Mouse (Mus musculus) neural tube, embryonic 11.5 days (tissue): ENCODE measurements around the gene Rbfox3. TPM values are rescaled to one million over a fixed set of nuclear protein-coding genes. Genes with fewer than 3 reads are reported as not detected.

ENCODE experiments used
- ATAC-seq: fragments of 200-750 bp; cut with Nextera tagmentation; 2 replicates; pipeline ENCODE4 v1.8.0; 2017; ENCODE audit warnings: moderate number of reproducible peaks, mild to moderate bottlenecking, moderate TSS enrichment, moderate library complexity; ENCODE audit not compliant: insufficient read depth, low FRiP score, low TSS enrichment
- DNase-seq: peaks from one replicate; pipeline ENCODE4 v3.0.0-alpha.2; 2015; ENCODE audit warnings: low spot score
- H3K27ac ChIP-seq: fragments of 300-500 bp; sonication (generic); 2 replicates; pipeline ENCODE4 v1.5.1; 2014; ENCODE audit warnings: low read depth, mild to moderate bottlenecking, low read length
- H3K27me3 ChIP-seq: fragments of 300-500 bp; sonication (generic); 2 replicates; pipeline ENCODE4 v1.6.1; 2014; ENCODE audit warnings: mild to moderate bottlenecking, low read length, mixed read lengths; ENCODE audit not compliant: control insufficient read depth, insufficient read depth
- H3K36me3 ChIP-seq: fragments of 300-500 bp; sonication (generic); 2 replicates; pipeline ENCODE4 v1.6.1; 2014; ENCODE audit warnings: mild to moderate bottlenecking, low read length, moderate library complexity, mixed read lengths; ENCODE audit not compliant: control insufficient read depth, insufficient read depth
- H3K4me1 ChIP-seq: fragments of 300-500 bp; sonication (generic); 2 replicates; pipeline ENCODE4 v1.6.1; 2014; ENCODE audit warnings: low read length, mixed read lengths; ENCODE audit not compliant: control insufficient read depth, insufficient read depth
- H3K4me2 ChIP-seq: fragments of 300-500 bp; sonication (generic); 2 replicates; pipeline ENCODE4 v1.6.1; 2014; ENCODE audit warnings: low read depth, mild to moderate bottlenecking, moderate library complexity
- H3K4me3 ChIP-seq: fragments of 300-500 bp; sonication (generic); 2 replicates; pipeline ENCODE4 v1.5.1; 2014; ENCODE audit warnings: low read depth, low read length
- H3K9ac ChIP-seq: fragments of 300-500 bp; sonication (generic); 2 replicates; pipeline ENCODE4 v1.6.1; 2014; ENCODE audit warnings: mild to moderate bottlenecking, low read length
- H3K9me3 ChIP-seq: fragments of 300-500 bp; sonication (generic); 2 replicates; pipeline ENCODE4 v1.6.1; 2016; ENCODE audit warnings: low read length; ENCODE audit not compliant: control insufficient read depth
- WGBS: fragments of 180-500 bp; shearing (Covaris S2); extraction: QIAGEN DNeasy Blood & Tissue Kit; methylation state at CpG from one replicate; pipeline ENCODE4 v1.1.7; 2014; 5-methylcytosine and 5-hydroxymethylcytosine counted together
- polyA plus RNA-seq: library from polyadenylated mRNA; unstranded; fragments of >200 nt; fragmentation: Nextera tagmentation; extraction: Ambion mirVana; gene quantifications from 2 replicates; pipeline ENCODE4 v1.2.1, GENCODE M21; 2014

Gene Rbfox3
- polyA plus RNA-seq, 1 experiment from 2014 or later = 16.2 TPM

DNA sequence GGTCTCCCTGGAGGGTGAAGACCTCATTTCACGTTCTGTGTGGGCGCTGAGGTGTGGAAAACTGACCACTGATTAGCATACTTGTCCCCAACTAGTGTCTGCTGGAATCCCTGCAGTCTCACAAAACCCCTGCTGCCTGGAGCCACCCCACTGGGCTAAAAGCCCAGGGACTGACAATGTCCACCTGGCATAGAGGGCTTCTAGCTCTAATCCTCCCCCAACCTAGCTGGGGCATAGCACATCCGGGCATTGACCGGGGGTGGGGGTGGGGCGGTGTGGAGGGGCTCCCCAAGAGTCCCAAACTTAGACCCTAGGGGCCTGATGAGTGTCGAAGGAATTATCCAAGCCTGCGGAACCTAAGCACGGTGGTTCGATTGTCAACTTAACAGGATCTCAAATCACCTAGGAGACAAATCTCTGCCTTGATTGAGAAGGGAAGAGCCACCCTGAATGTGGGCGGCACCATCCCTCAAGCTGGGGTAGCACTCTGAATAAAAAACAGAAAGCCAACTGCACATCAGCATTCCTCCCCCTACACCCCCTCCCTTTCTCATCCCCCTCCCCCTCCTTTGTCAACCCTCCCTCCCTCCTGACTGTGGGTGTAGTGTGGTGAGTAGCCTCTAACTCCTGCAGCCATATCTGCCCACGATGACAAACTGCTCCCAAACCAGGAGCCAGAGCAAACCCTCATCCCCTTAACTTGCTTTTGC is 29.5 kb downstream of the Rbfox3 start:
- no peak for DNase-seq
- H3K36me3 ChIP-seq = no peaks in the 10 kb centered on the region; the same call in 1 of the 2 replicates
- H3K4me2 ChIP-seq = no peak overlapping the region
- no peaks in the 10 kb centered on the region for H3K9me3 ChIP-seq
- H3K27me3 ChIP-seq = no peaks in the 10 kb centered on the region
- H3K9ac ChIP-seq = no peak overlapping the region
- ATAC-seq = no peak
- no peak overlapping the region for H3K27ac ChIP-seq
- H3K4me1 ChIP-seq = no peaks in the 10 kb centered on the region
- 30% methylated on average over 11 of the region's 11 CpGs for WGBS
- no peak overlapping the region for H3K4me3 ChIP-seq

DNA sequence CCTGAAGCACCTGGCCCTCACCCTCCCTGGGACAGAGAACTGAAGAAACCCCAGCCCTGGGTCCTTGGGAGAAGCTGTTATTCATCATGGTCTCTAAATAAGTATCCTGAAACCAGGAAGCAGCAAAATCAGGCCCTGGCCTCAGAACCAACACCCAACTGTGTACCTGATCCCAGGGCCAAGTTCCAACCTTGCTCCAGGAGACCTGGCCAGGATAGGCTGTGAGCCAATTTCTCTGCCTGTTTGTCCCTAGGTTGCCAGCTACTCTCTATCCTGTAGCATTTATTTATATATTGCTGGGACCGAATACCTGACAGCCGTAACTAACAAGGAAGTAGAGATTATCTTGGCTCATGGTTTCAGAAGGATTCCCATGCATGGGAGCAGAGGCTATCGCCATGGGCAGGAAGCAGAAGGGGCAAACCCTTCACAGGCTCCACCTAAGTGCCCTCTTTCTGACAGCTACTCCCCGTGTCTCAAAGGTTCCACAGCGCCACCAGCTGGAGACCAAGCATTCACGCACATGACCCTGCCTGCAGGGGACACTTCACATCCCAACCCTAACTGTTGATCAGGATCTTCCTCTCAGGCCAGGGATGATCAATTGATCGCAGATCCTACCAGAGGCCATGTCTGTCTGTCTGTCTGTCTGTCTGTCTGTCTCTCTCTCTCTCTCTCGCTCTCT is 31.8 kb downstream of the Rbfox3 start:
- Histone ChIP-seq H3K4me1 (peaks cover 10% of the 10 kb centered on the region; the same call in 1 of the 2 replicates), H3K4me2 (no peak overlapping the region), H3K9ac (no peak overlapping the region), H3K36me3 (no peaks in the 10 kb centered on the region), H3K9me3 (no peaks in the 10 kb centered on the region), H3K27me3 (no peaks in the 10 kb centered on the region), H3K4me3 (no peak overlapping the region), H3K27ac (no peak overlapping the region)
- DNase-seq (no peak), ATAC-seq (no peak)
- WGBS = 89% methylated on average over 8 of the region's 8 CpGs

GRCm38 (mm10) chr11:118878605-118879245 is 32.7 kb downstream of the Rbfox3 start:
- DNase-seq (no peak), ATAC-seq (no peak)
- WGBS = 94% methylated on average over 13 of the region's 13 CpGs
- no peak overlapping the region for H3K4me2 ChIP-seq
- H3K4me3 ChIP-seq = no peak overlapping the region
- no peaks in the 10 kb centered on the region for H3K9me3 ChIP-seq
- peaks cover 14% of the 10 kb centered on the region; the same call in 1 of the 2 replicates for H3K4me1 ChIP-seq
- no peak overlapping the region for H3K9ac ChIP-seq
- H3K27me3 ChIP-seq = no peaks in the 10 kb centered on the region
- no peak overlapping the region for H3K27ac ChIP-seq
- no peaks in the 10 kb centered on the region for H3K36me3 ChIP-seq

DNA sequence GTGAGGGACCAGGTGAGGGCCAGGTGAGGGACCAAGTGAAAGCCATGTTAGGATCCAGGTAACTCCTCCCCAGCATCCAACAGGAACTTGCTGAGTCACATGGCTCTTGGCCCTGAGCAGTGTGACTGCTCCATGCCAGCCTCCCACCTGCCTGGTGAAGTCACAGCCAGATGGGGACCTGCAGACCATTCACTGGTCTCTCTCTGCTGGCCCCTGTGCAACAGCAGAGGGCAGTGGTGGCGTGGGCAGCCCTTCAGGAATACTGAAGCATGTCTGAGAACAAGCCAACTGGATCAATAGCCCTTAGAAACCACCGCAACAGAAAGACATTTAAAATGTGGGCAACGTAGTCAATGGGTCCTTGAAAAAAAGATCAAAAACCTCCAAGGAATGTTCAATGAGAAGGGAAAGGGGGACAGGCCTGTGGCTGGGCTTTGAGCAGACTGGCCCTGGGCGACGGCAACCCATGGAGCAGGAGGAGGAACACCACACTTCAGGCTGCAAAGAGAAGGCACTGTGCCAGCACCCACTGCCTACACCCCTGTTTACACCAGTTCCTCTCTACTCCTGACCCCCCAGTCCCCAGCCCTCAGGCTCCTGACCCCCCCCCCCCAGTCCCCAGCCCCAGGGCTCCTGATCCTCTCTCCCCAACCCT is 36.0 kb downstream of the Rbfox3 start:
- no peak for ATAC-seq
- H3K9ac ChIP-seq = no peak overlapping the region
- H3K4me3 ChIP-seq = no peak overlapping the region
- H3K4me1 ChIP-seq = peaks cover 14% of the 10 kb centered on the region; the same call in 1 of the 2 replicates
- no peak overlapping the region for H3K27ac ChIP-seq
- no peaks in the 10 kb centered on the region for H3K27me3 ChIP-seq
- H3K4me2 ChIP-seq = no peak overlapping the region
- DNase-seq = no peak
- no peaks in the 10 kb centered on the region for H3K9me3 ChIP-seq
- 58% methylated on average over 5 of the region's 5 CpGs for WGBS
- H3K36me3 ChIP-seq = no peaks in the 10 kb centered on the region

GRCm38 (mm10) chr11:118874487-118875095 is 36.8 kb downstream of the Rbfox3 start:
- no peak overlapping the region for H3K9ac ChIP-seq
- H3K4me3 ChIP-seq = no peak overlapping the region
- peak overlapping the region; percentile 47 for H3K27ac ChIP-seq
- DNase-seq = no peak
- peaks cover 14% of the 10 kb centered on the region; the same call in 1 of the 2 replicates for H3K4me1 ChIP-seq
- WGBS = 36% methylated on average over 7 of the region's 7 CpGs
- ATAC-seq = no peak
- no peak overlapping the region for H3K4me2 ChIP-seq
- H3K27me3 ChIP-seq = no peaks in the 10 kb centered on the region
- no peaks in the 10 kb centered on the region for H3K9me3 ChIP-seq
- no peaks in the 10 kb centered on the region for H3K36me3 ChIP-seq

GRCm38 (mm10) chr11:118874022-118874421 is 37.4 kb downstream of the Rbfox3 start:
- no peak for DNase-seq
- peak overlapping the region; percentile 47 for H3K27ac ChIP-seq
- ATAC-seq = no peak

DNA sequence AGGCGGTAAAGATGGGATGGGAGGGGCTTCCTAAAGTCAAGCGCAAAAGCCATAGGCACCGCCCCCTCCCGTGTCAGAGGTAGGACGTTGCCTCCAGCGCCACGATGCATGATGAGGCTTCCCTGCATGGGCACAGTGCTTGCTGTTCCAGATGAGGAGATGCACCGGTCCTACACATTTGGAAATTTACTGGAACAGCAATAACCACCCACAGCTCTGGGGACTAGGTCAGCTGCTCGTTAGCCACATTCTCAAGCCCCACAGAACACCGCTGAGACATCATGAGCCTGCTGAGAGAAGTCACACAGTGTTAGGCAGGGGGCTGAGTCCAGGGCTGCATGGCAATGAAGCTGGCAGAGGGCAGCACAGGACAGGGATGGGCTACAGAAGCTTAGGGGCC is 39.9 kb downstream of the Rbfox3 start:
- Histone ChIP-seq H3K27me3 (no peaks in the 10 kb centered on the region), H3K9me3 (no peaks in the 10 kb centered on the region), H3K4me1 (peaks cover 14% of the 10 kb centered on the region; the same call in 1 of the 2 replicates), H3K36me3 (no peaks in the 10 kb centered on the region), H3K9ac (no peak overlapping the region), H3K27ac (no peak overlapping the region), H3K4me3 (no peak overlapping the region), H3K4me2 (no peak overlapping the region)
- WGBS = 81% methylated on average over 10 of the region's 10 CpGs
- ATAC-seq = no peak
- no peak for DNase-seq

More at GRCm38 (mm10) chr11:118874022-118874421, 37.4 kb downstream of the Rbfox3 start:
- Histone ChIP-seq H3K9ac (no peak overlapping the region), H3K36me3 (no peaks in the 10 kb centered on the region), H3K27me3 (no peaks in the 10 kb centered on the region), H3K4me3 (no peak overlapping the region), H3K4me2 (no peak overlapping the region), H3K4me1 (peaks cover 14% of the 10 kb centered on the region; the same call in 1 of the 2 replicates), H3K9me3 (no peaks in the 10 kb centered on the region)
- WGBS = 68% methylated on average over 11 of the region's 11 CpGs

DNA sequence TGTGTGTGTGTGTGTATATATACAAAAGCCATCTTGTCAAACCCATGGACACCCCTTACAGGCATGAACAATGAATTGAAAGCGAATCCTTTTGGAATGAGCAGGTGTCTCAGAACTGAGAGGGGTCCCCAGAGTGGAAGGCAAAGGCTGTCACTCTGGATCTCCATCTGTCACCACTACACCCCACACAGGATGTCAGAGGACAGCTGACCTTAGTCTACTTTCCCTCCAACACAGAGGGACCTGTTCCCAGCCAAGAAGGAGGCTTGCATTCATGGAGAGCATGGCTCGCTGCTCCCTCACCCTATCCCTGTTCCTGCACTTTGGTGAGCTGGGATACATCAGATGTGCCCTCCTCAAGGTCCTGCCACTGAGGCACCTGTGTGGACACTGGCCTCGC is 48.0 kb downstream of the Rbfox3 start:
- 91% methylated on average over 3 of the region's 3 CpGs for WGBS
- DNase-seq = no peak

More for the DNA sequence above, 48.0 kb downstream of the Rbfox3 start:
- Histone ChIP-seq H3K36me3 (no peaks in the 10 kb centered on the region), H3K27me3 (no peaks in the 10 kb centered on the region), H3K9ac (no peak overlapping the region), H3K27ac (no peak overlapping the region), H3K4me3 (no peak overlapping the region), H3K4me1 (peaks cover 9% of the 10 kb centered on the region; the same call in 1 of the 2 replicates), H3K9me3 (no peaks in the 10 kb centered on the region), H3K4me2 (no peak overlapping the region)
- no peak for ATAC-seq
